Mouse (Mus musculus) cerebellum, adult (tissue): ENCODE measurements around the gene Pou2f2.

Source experiments
- ATAC-seq: cut with Nextera tagmentation; 2 replicates; pipeline ENCODE4 v1.9.2; 2017; ENCODE audit warnings: mild to moderate bottlenecking, moderate library complexity, mixed read lengths; ENCODE audit not compliant: insufficient number of reproducible peaks, low FRiP score, low TSS enrichment

Gene Pou2f2

GRCm38 (mm10) chr7:25197384-25198018 lies 18.0 kb upstream of the Pou2f2 start:
- no peak for ATAC-seq

- no peak for ATAC-seq
Observed at GRCm38 (mm10) chr7:25196107-25196506, 16.6 kb upstream of the Pou2f2 start.

GRCm38 (mm10) chr7:25195148-25195547 lies 15.6 kb upstream of the Pou2f2 start:
- ATAC-seq = no peak

- no peak for ATAC-seq
Observed at GRCm38 (mm10) chr7:25192110-25192509, 12.6 kb upstream of the Pou2f2 start.

GRCm38 (mm10) chr7:25190806-25191205 lies 11.3 kb upstream of the Pou2f2 start:
- no peak for ATAC-seq

- ATAC-seq = peak; percentile 68; the same call in 1 of the 2 replicates
Observed at GRCm38 (mm10) chr7:25187662-25188650, 8.4 kb upstream of the Pou2f2 start.

GRCm38 (mm10) chr7:25184091-25184490 lies 4.6 kb upstream of the Pou2f2 start:
- ATAC-seq = no peak

- no peak for ATAC-seq
Observed at GRCm38 (mm10) chr7:25181814-25182213, 2.3 kb upstream of the Pou2f2 start.

GRCm38 (mm10) chr7:25181331-25181790 lies 1.8 kb upstream of the Pou2f2 start:
- no peak for ATAC-seq

- ATAC-seq = no peak
Observed at GRCm38 (mm10) chr7:25180512-25180911, 986 bp upstream of the Pou2f2 start.

- ATAC-seq = 0 out of 2 replicates have a peak, but pooled peaks have one; percentile 22
Observed at GRCm38 (mm10) chr7:25178787-25179605, 530 bp downstream of the Pou2f2 start.

- no peak for ATAC-seq
Observed at GRCm38 (mm10) chr7:25178317-25178716, 1.2 kb downstream of the Pou2f2 start.

GRCm38 (mm10) chr7:25174343-25174742 lies 5.2 kb downstream of the Pou2f2 start:
- no peak for ATAC-seq

GRCm38 (mm10) chr7:25172669-25173068 lies 6.9 kb downstream of the Pou2f2 start:
- no peak for ATAC-seq

- no peak for ATAC-seq
Observed at GRCm38 (mm10) chr7:25170583-25170982, 8.9 kb downstream of the Pou2f2 start.

GRCm38 (mm10) chr7:25166106-25166505 lies 13.4 kb downstream of the Pou2f2 start:
- ATAC-seq = no peak

- ATAC-seq = no peak
Observed at GRCm38 (mm10) chr7:25156158-25156648, 23.3 kb downstream of the Pou2f2 start.

GRCm38 (mm10) chr7:25155469-25156157 lies 23.9 kb downstream of the Pou2f2 start:
- ATAC-seq = no peak

GRCm38 (mm10) chr7:25154648-25155047 lies 24.9 kb downstream of the Pou2f2 start:
- no peak for ATAC-seq

GRCm38 (mm10) chr7:25153841-25154240 lies 25.7 kb downstream of the Pou2f2 start:
- ATAC-seq = no peak
